Mouse (Mus musculus) neural tube, embryonic 13.5 days (tissue): ENCODE measurements around the gene 1700123L14Rik. TPM values are rescaled to one million over a fixed set of nuclear protein-coding genes. Genes with fewer than 3 reads are reported as not detected.

Experiments
- polyA plus RNA-seq: library from polyadenylated mRNA; unstranded; fragments of >200 nt; fragmentation: Nextera tagmentation; extraction: Ambion mirVana; gene quantifications from 2 replicates; pipeline ENCODE4 v1.2.1, GENCODE M21; 2015

The 1700123L14Rik gene
- polyA plus RNA-seq, 1 experiment from 2014 or later, result not detected

Other genes with a start within 250 kb of the 1700123L14Rik start
- gene Fam19a1, start 53.1 kb downstream of the 1700123L14Rik start, polyA plus RNA-seq, result 21.2 and 26.0 TPM in 2 replicates